Comparison of ENCODE assay signal across 8 mouse cellular contexts in genomic region chr17:12768415-12769379, GRCm38 (mm10). TPM values are rescaled to one million over a fixed set of nuclear protein-coding genes. Genes with fewer than 3 reads are reported as not detected.
DNase-seq lines count a peak whose midpoint lies in the region; ATAC-seq lines count a peak whose summit lies in the region.

No protein-coding gene starts in this region.

- peak; percentile 19 for ATAC-seq in kidney, embryonic 16.5 days (ENCODE audit: low FRiP score, low TSS enrichment)
- no peak; the same call in 1 of the 2 replicates for ATAC-seq in hindbrain, embryonic 11.5 days (ENCODE audit: low FRiP score)
- ATAC-seq in megakaryocyte, adult 5-6 weeks (ENCODE audit: poor library complexity, severe bottlenecking) = 0 out of 2 replicates have a peak, but pooled peaks have one; percentile 23

- 31% methylated on average over 33 of the region's 41 CpGs for WGBS in kidney, embryonic 16.5 days
- 9% methylated on average over 41 of the region's 41 CpGs for WGBS in hindbrain, embryonic 11.5 days

- peaks cover 7% of the 10 kb centered on the region; the same call in 1 of the 2 replicates for H3K9me3 ChIP-seq in kidney, embryonic 16.5 days (ENCODE audit: low read length)
- no peaks in the 10 kb centered on the region for H3K9me3 ChIP-seq in hindbrain, embryonic 11.5 days (ENCODE audit: control insufficient read depth, low read length)

- peak overlapping the region; percentile 61 for H3K4me2 ChIP-seq in kidney, embryonic 16.5 days (replicated peaks; ENCODE audit: low read depth, low read length)
- H3K4me2 ChIP-seq in hindbrain, embryonic 11.5 days (replicated peaks; ENCODE audit: low read depth, low read length) = peak overlapping the region; percentile 82

- peak overlapping the region; percentile 56 for H3K27ac ChIP-seq in kidney, embryonic 16.5 days (ENCODE audit: low read length)
- 0 out of 2 replicates have a peak overlapping the region, but pooled peaks have one; percentile 21 for H3K27ac ChIP-seq in hindbrain, embryonic 11.5 days (ENCODE audit: low read depth, low read length)

- peak overlapping the region; percentile 61 for H3K4me3 ChIP-seq in kidney, embryonic 16.5 days (ENCODE audit: low read length)
- peak overlapping the region; percentile 87 for H3K4me3 ChIP-seq in hindbrain, embryonic 11.5 days (ENCODE audit: low read depth, low read length)

- peak overlapping the region; percentile 81 for H3K9ac ChIP-seq in kidney, embryonic 16.5 days (replicated peaks; ENCODE audit: low read length)
- H3K9ac ChIP-seq in hindbrain, embryonic 11.5 days (ENCODE audit: low read depth, low read length) = peak overlapping the region; percentile 79

- H3K36me3 ChIP-seq in kidney, embryonic 16.5 days (ENCODE audit: insufficient read depth, low read length) = peaks cover 29% of the 10 kb centered on the region
- H3K36me3 ChIP-seq in hindbrain, embryonic 11.5 days (ENCODE audit: control insufficient read depth, insufficient read depth, low read length) = no peaks in the 10 kb centered on the region

- no peak for DNase-seq in kidney, adult 8-10 months
- DNase-seq in adipocyte (ENCODE audit: low spot score) (peak; percentile 45), MN1 (ENCODE audit: low spot score) (no peak)
- peak; percentile 49 for DNase-seq in hindbrain, embryonic 11.5 days (ENCODE audit: low spot score)
- DNase-seq in spleen, postnatal 4 days (ENCODE audit: low spot score in 2 of 2) = no peak
- DNase-seq in gastrocnemius, postnatal 25 days = no peak

- H3K4me1 ChIP-seq in kidney, embryonic 16.5 days (ENCODE audit: insufficient read depth, low read length) = peaks cover 33% of the 10 kb centered on the region
- H3K4me1 ChIP-seq in hindbrain, embryonic 11.5 days (replicated peaks; ENCODE audit: control insufficient read depth, insufficient read depth, low read length) = peaks cover 2% of the 10 kb centered on the region; the same call in 1 of the 2 replicates

- H3K27me3 ChIP-seq in kidney, embryonic 16.5 days (ENCODE audit: insufficient read depth, low read length) = no peaks in the 10 kb centered on the region
- H3K27me3 ChIP-seq in hindbrain, embryonic 11.5 days (ENCODE audit: control insufficient read depth, insufficient read depth, low read length) = no peaks in the 10 kb centered on the region

RNA-seq across cellular contexts. Expression of gene Igf2r, which starts 0.8 kb away (rescaled TPM):
- 32.1 and 33.6 TPM in 2 replicates for polyA plus RNA-seq in kidney, embryonic 16.5 days (2015; fragmentation: Nextera tagmentation; extraction: Ambion mirVana)
- 16.9 and 18.7 TPM in 2 replicates for polyA plus RNA-seq in hindbrain, embryonic 11.5 days (2014; fragmentation: Nextera tagmentation; extraction: Ambion mirVana)
- total RNA-seq in megakaryocyte, adult 5-6 weeks (2015) = 0.69 and 1.9 TPM in 2 replicates
- 3.7 and 5.7 TPM in 2 replicates for total RNA-seq in megakaryocyte, adult 5-6 weeks (2017)
- 10 to 100 TPM; 44.6 to 45.8 TPM for total RNA-seq in gastrocnemius, postnatal 25 days (2021)

Comparison
In these comparisons a context has a peak if more than half of its experiments do, and no peak if none do; other contexts are left out.
1. DNase-seq: peak in adipocyte (single experiment) and hindbrain, embryonic 11.5 days (single experiment); none in kidney, adult 8-10 months (0 of 2), MN1 (single experiment), spleen, postnatal 4 days (0 of 2) and gastrocnemius, postnatal 25 days (single experiment).
2. RNA of gene Igf2r, which starts 0.8 kb away (total RNA-seq): 44.6 to 45.8 TPM in gastrocnemius, postnatal 25 days; 0.69 to 5.7 TPM in megakaryocyte, adult 5-6 weeks; every median in the first group is over 4 times any median in the second.